14 mouse cellular contexts compared by ENCODE assay signal in genomic region chr7:144549904-144550566, GRCm38 (mm10). TPM values are rescaled to one million over a fixed set of nuclear protein-coding genes. Genes with fewer than 3 reads are reported as not detected.
DNase-seq lines count a peak whose midpoint lies in the region; ATAC-seq and TF ChIP-seq lines count a peak whose summit lies in the region.
"Had no signal": no experiment of that assay in that cellular context is flagged by ENCODE, and none has a peak within 500 bp of the region (broad histone marks: within the 10 kb centered on the region; RNA-seq: fewer than 3 reads in every experiment).

No protein-coding gene starts in this region.

- no peaks in the 10 kb centered on the region for H3K9me3 ChIP-seq in stomach, postnatal 0 days (ENCODE audit: control insufficient read depth, low read length)
- H3K9me3 ChIP-seq: forebrain, embryonic 10.5 days; heart, embryonic 13.5 days; hindbrain, embryonic 12.5 days; limb, embryonic 12.5 days had no signal

- H3K27ac ChIP-seq in gastrocnemius, adult 2 months, result peak overlapping the region; percentile 91
- H3K27ac ChIP-seq in thymus, adult 2 months (ENCODE audit: control insufficient read depth, insufficient read depth, low read length), result no peak overlapping the region
- H3K27ac ChIP-seq in stomach, postnatal 0 days (replicated peaks), result no peak overlapping the region
- H3K27ac ChIP-seq: forebrain, embryonic 10.5 days; heart, embryonic 13.5 days; hindbrain, embryonic 12.5 days; limb, embryonic 12.5 days; macrophage had no signal

- H3K27me3 ChIP-seq in thymus, adult 2 months (ENCODE audit: control insufficient read depth, insufficient read depth, low read length), result no peaks in the 10 kb centered on the region
- H3K27me3 ChIP-seq in stomach, postnatal 0 days (ENCODE audit: control insufficient read depth, insufficient read depth, low read length), result no peaks in the 10 kb centered on the region
- H3K27me3 ChIP-seq: heart, embryonic 13.5 days had no signal

- ATAC-seq in stomach, postnatal 0 days (ENCODE audit: low FRiP score, low TSS enrichment), result no peak

- peaks cover 14% of the 10 kb centered on the region for H3K4me1 ChIP-seq in thymus, adult 2 months (replicated peaks; ENCODE audit: control insufficient read depth, insufficient read depth, low read length)
- H3K4me1 ChIP-seq in stomach, postnatal 0 days (replicated peaks; ENCODE audit: control insufficient read depth, insufficient read depth), result peaks cover 3% of the 10 kb centered on the region; the same call in 1 of the 2 replicates

- no peak for DNase-seq in gastrocnemius, adult 2 months
- DNase-seq in gastrocnemius, postnatal 25 days, result no peak
- peak; percentile 20 for DNase-seq in thymus, adult 2 months
- DNase-seq in thymus, adult 18-20 months, result no peak
- DNase-seq in cerebellum, adult 9-10 months, result peak; percentile 96
- no peak for DNase-seq in stomach, postnatal 0 days (ENCODE audit: low spot score)
- no peak for DNase-seq in c-Kit-positive CD71-positive TER-119-positive erythroid progenitor cells, embryonic 14.5 days (ENCODE audit: low spot score)
- DNase-seq in frontal cortex, postnatal 10 days (ENCODE audit: low spot score in 2 of 2), result no peak
- DNase-seq: kidney, adult 9 months had no signal

- H3K9ac ChIP-seq in stomach, postnatal 0 days (ENCODE audit: low read length), result no peak overlapping the region
- H3K9ac ChIP-seq: hindbrain, embryonic 12.5 days; limb, embryonic 12.5 days had no signal

- peaks cover 4% of the 10 kb centered on the region; the same call in 1 of the 2 replicates for H3K36me3 ChIP-seq in thymus, adult 2 months (ENCODE audit: control insufficient read depth, insufficient read depth, low read length)
- H3K36me3 ChIP-seq in stomach, postnatal 0 days (ENCODE audit: control insufficient read depth, insufficient read depth, low read length), result peaks cover 6% of the 10 kb centered on the region; the same call in 1 of the 2 replicates

- TF ChIP-seq CTCF in gastrocnemius, adult 2 months (IDR thresholded peaks at IDR 0.05), result peak; percentile 23; the same call in 1 of the 2 replicates
- no peak for TF ChIP-seq CTCF in thymus, adult 2 months (IDR thresholded peaks at IDR 0.05; ENCODE audit: borderline replicate concordance, control insufficient read depth, extremely low read depth, insufficient read depth, low read length, poor library complexity)
- peak; percentile 33 for TF ChIP-seq CTCF in stomach, postnatal 0 days (IDR thresholded peaks at IDR 0.05; ENCODE audit: low read depth)

- intact Hi-C loops in gastrocnemius, adult 2 months (cut with DNase I), result no loop called here

- WGBS in thymus, adult 2 months, result 84% methylated on average over 2 of the region's 2 CpGs
- 95% methylated on average over 2 of the region's 2 CpGs for WGBS in stomach, postnatal 0 days

- no peak for TF ChIP-seq POLR2A in thymus, adult 2 months (IDR thresholded peaks at IDR 0.05; ENCODE audit: control insufficient read depth, extremely low read depth, insufficient read depth, low read length, poor library complexity)

- H3K4me3 ChIP-seq in gastrocnemius, adult 2 months, result peak overlapping the region; percentile 43
- no peak overlapping the region for H3K4me3 ChIP-seq in thymus, adult 2 months (ENCODE audit: control insufficient read depth, insufficient read depth, low read length)
- H3K4me3 ChIP-seq in stomach, postnatal 0 days (ENCODE audit: low read depth, low read length), result no peak overlapping the region
- H3K4me3 ChIP-seq: forebrain, embryonic 10.5 days; heart, embryonic 13.5 days; hindbrain, embryonic 12.5 days; limb, embryonic 12.5 days had no signal

- H3K4me2 ChIP-seq in stomach, postnatal 0 days (replicated peaks; ENCODE audit: low read depth), result no peak overlapping the region
- H3K4me2 ChIP-seq: heart, embryonic 13.5 days; hindbrain, embryonic 12.5 days; limb, embryonic 12.5 days had no signal

- no peak for TF ChIP-seq EP300 in stomach, postnatal 0 days (optimal IDR thresholded peaks at IDR 0.05)

RNA-seq across cellular contexts. Expression of gene Ppfia1, which starts 3.5 kb away (rescaled TPM):
- 10 to 100 TPM; 28.3 to 33.4 TPM for total RNA-seq in gastrocnemius, adult 2 months (2021)
- 10 to 100 TPM; 22.6 to 29.2 TPM for total RNA-seq in gastrocnemius, postnatal 25 days (2021)
- 57.0 and 59.8 TPM in 2 replicates for polyA plus RNA-seq in thymus, adult 2 months (2012; rRNA removed)
- 15.2 and 16.1 TPM in 2 replicates for polyA plus RNA-seq in stomach, postnatal 0 days (2015; fragmentation: Nextera tagmentation; extraction: Ambion mirVana)

RNA-seq across cellular contexts. Expression of gene Fadd, which starts 32.2 kb away (rescaled TPM):
- 1 to 10 TPM; 1.6 to 2.6 TPM for total RNA-seq in gastrocnemius, adult 2 months (2021)
- total RNA-seq in gastrocnemius, postnatal 25 days (2021), result 1 to 10 TPM; 1.9 to 2.5 TPM
- 15.2 and 15.3 TPM in 2 replicates for polyA plus RNA-seq in thymus, adult 2 months (2012; rRNA removed)
- 7.8 and 8.9 TPM in 2 replicates for polyA plus RNA-seq in stomach, postnatal 0 days (2015; fragmentation: Nextera tagmentation; extraction: Ambion mirVana)

Comparison
In these comparisons a context has a peak if more than half of its experiments do, and no peak if none do; other contexts are left out.
1. DNase-seq: peak in thymus, adult 2 months (single experiment) and cerebellum, adult 9-10 months (single experiment); none in gastrocnemius, adult 2 months (single experiment), gastrocnemius, postnatal 25 days (single experiment), thymus, adult 18-20 months (0 of 2), stomach, postnatal 0 days (single experiment), c-Kit-positive CD71-positive TER-119-positive erythroid progenitor cells, embryonic 14.5 days (single experiment) and frontal cortex, postnatal 10 days (0 of 2).